ENCODE assay signal across 9 mouse cellular contexts in genomic region chr11:78822792-78823498, GRCm38 (mm10). TPM values are rescaled to one million over a fixed set of nuclear protein-coding genes. Genes with fewer than 3 reads are reported as not detected.
DNase-seq lines count a peak whose midpoint lies in the region; ATAC-seq and TF ChIP-seq lines count a peak whose summit lies in the region.
"Had no signal": no experiment of that assay in that cellular context is flagged by ENCODE, and none has a peak within 500 bp of the region (broad histone marks: within the 10 kb centered on the region; RNA-seq: fewer than 3 reads in every experiment).

No protein-coding gene starts in this region.

- H3K4me2 ChIP-seq in limb, embryonic 11.5 days (ENCODE audit: low read depth, severe bottlenecking), result no peak overlapping the region
- H3K4me2 ChIP-seq in forebrain, embryonic 15.5 days (replicated peaks), result no peak overlapping the region
- no peak overlapping the region for H3K4me2 ChIP-seq in lung, postnatal 0 days (replicated peaks; ENCODE audit: low read depth, low read length)
- H3K4me2 ChIP-seq: lung, embryonic 15.5 days had no signal

- H3K27ac ChIP-seq in limb, embryonic 11.5 days (replicated peaks; ENCODE audit: low read depth, low read length), result no peak overlapping the region
- H3K27ac ChIP-seq in limb, embryonic 10.5 days, result no peak overlapping the region
- 0 out of 2 replicates have a peak overlapping the region, but pooled peaks have one; percentile 31 for H3K27ac ChIP-seq in forebrain, embryonic 15.5 days (replicated peaks)
- H3K27ac ChIP-seq in lung, postnatal 0 days (ENCODE audit: low read length), result no peak overlapping the region
- H3K27ac ChIP-seq: lung, embryonic 15.5 days had no signal

- H3K9ac ChIP-seq in limb, embryonic 11.5 days (ENCODE audit: low read length), result no peak overlapping the region
- no peak overlapping the region for H3K9ac ChIP-seq in forebrain, embryonic 15.5 days (replicated peaks)
- no peak overlapping the region for H3K9ac ChIP-seq in lung, postnatal 0 days (replicated peaks; ENCODE audit: low read depth)
- H3K9ac ChIP-seq: lung, embryonic 15.5 days had no signal

- TF ChIP-seq EP300 in lung, postnatal 0 days (IDR thresholded peaks at IDR 0.05), result no peak

- no peak for ATAC-seq in limb, embryonic 11.5 days (ENCODE audit: insufficient number of reproducible peaks, low FRiP score, low TSS enrichment, low read depth)
- ATAC-seq in forebrain, embryonic 15.5 days (replicated peaks), result no peak
- ATAC-seq in lung, postnatal 0 days, result no peak

- H3K27me3 ChIP-seq in limb, embryonic 11.5 days (ENCODE audit: control insufficient read depth, insufficient read depth, low read length), result no peaks in the 10 kb centered on the region
- H3K27me3 ChIP-seq in limb, embryonic 10.5 days (ENCODE audit: low read depth, poor library complexity, severe bottlenecking), result peaks cover 8% of the 10 kb centered on the region
- no peaks in the 10 kb centered on the region for H3K27me3 ChIP-seq in forebrain, embryonic 15.5 days
- no peaks in the 10 kb centered on the region for H3K27me3 ChIP-seq in lung, postnatal 0 days (replicated peaks; ENCODE audit: insufficient read depth, low read length)
- H3K27me3 ChIP-seq: lung, embryonic 15.5 days had no signal

- H3K4me1 ChIP-seq in limb, embryonic 11.5 days (ENCODE audit: control insufficient read depth, insufficient read depth, low read length), result peaks cover 9% of the 10 kb centered on the region
- peaks cover 59% of the 10 kb centered on the region for H3K4me1 ChIP-seq in limb, embryonic 10.5 days
- H3K4me1 ChIP-seq in forebrain, embryonic 15.5 days, result peaks cover 71% of the 10 kb centered on the region
- H3K4me1 ChIP-seq in lung, postnatal 0 days (ENCODE audit: insufficient read depth, low read depth, low read length), result peaks cover 6% of the 10 kb centered on the region; the same call in 1 of the 2 replicates

- WGBS in limb, embryonic 11.5 days, result 57% methylated on average over 13 of the region's 13 CpGs
- WGBS in limb, embryonic 10.5 days, result 56% methylated on average over 13 of the region's 13 CpGs
- WGBS in forebrain, embryonic 15.5 days, result 60% methylated on average over 13 of the region's 13 CpGs
- 55% methylated on average over 13 of the region's 13 CpGs for WGBS in lung, postnatal 0 days

- peak; percentile 72 for TF ChIP-seq CTCF in lung, postnatal 0 days (IDR thresholded peaks at IDR 0.05)

- DNase-seq in cerebellum, postnatal 14 days, result peak; percentile 70 to 80
- no peak for DNase-seq in cerebellum, adult 9-11 months
- peak; percentile 61 for DNase-seq in limb, embryonic 11.5 days (ENCODE audit: low spot score)
- DNase-seq in limb, embryonic 10.5 days (ENCODE audit: low spot score), result no peak
- peak; percentile 79 for DNase-seq in NIH3T3 (ENCODE audit: low read depth)
- peak; percentile 59 for DNase-seq in lung, postnatal 0 days (ENCODE audit: low spot score)
- no peak for DNase-seq in urinary bladder, postnatal 36 days (ENCODE audit: low spot score in 2 of 2)

- H3K4me3 ChIP-seq in limb, embryonic 11.5 days (ENCODE audit: low read depth, low read length), result no peak overlapping the region
- no peak overlapping the region for H3K4me3 ChIP-seq in limb, embryonic 10.5 days
- H3K4me3 ChIP-seq in forebrain, embryonic 15.5 days, result no peak overlapping the region
- no peak overlapping the region for H3K4me3 ChIP-seq in lung, postnatal 0 days (ENCODE audit: low read depth, low read length)
- H3K4me3 ChIP-seq: lung, embryonic 15.5 days had no signal

- H3K36me3 ChIP-seq in limb, embryonic 11.5 days (ENCODE audit: control insufficient read depth, insufficient read depth, low read length), result no peaks in the 10 kb centered on the region
- no peaks in the 10 kb centered on the region for H3K36me3 ChIP-seq in limb, embryonic 10.5 days
- H3K36me3 ChIP-seq in forebrain, embryonic 15.5 days, result no peaks in the 10 kb centered on the region
- H3K36me3 ChIP-seq in lung, postnatal 0 days (ENCODE audit: insufficient read depth, low read length), result no peaks in the 10 kb centered on the region
- H3K36me3 ChIP-seq: lung, embryonic 15.5 days had no signal

- no peaks in the 10 kb centered on the region for H3K9me3 ChIP-seq in limb, embryonic 11.5 days (ENCODE audit: control insufficient read depth, low read length)
- no peaks in the 10 kb centered on the region for H3K9me3 ChIP-seq in limb, embryonic 10.5 days (replicated peaks)
- no peaks in the 10 kb centered on the region for H3K9me3 ChIP-seq in forebrain, embryonic 15.5 days
- no peaks in the 10 kb centered on the region for H3K9me3 ChIP-seq in lung, postnatal 0 days (ENCODE audit: low read length)
- H3K9me3 ChIP-seq: lung, embryonic 15.5 days had no signal

RNA-seq across cellular contexts. Expression of gene Lyrm9, which starts 3.4 kb away (rescaled TPM):
- polyA plus RNA-seq in limb, embryonic 11.5 days (2014; fragmentation: Nextera tagmentation; extraction: Ambion mirVana), result 12.8 and 15.2 TPM in 2 replicates
- 13.9 and 17.8 TPM in 2 replicates for polyA plus RNA-seq in limb, embryonic 10.5 days (2016; fragmentation: Nextera tagmentation; extraction: Ambion mirVana)
- polyA plus RNA-seq in forebrain, embryonic 15.5 days (2015; fragmentation: Nextera tagmentation; extraction: Ambion mirVana), result 29.7 and 32.7 TPM in 2 replicates
- 5.7 and 9.3 TPM in 2 replicates for polyA plus RNA-seq in lung, postnatal 0 days (2015; fragmentation: Nextera tagmentation; extraction: Ambion mirVana)

Comparison
In these comparisons a context has a peak if more than half of its experiments do, and no peak if none do; other contexts are left out.
1. DNase-seq: peak in cerebellum, postnatal 14 days (2 of 2), limb, embryonic 11.5 days (single experiment), NIH3T3 (single experiment) and lung, postnatal 0 days (single experiment); none in cerebellum, adult 9-11 months (single experiment), limb, embryonic 10.5 days (single experiment) and urinary bladder, postnatal 36 days (0 of 2).